Mouse (Mus musculus): Measurements from ENCODE around the gene Ripor2. TPM values are rescaled to one million over a fixed set of nuclear protein-coding genes. Genes with fewer than 3 reads are reported as not detected.

Gene Ripor2
- polyA plus RNA-seq, 1 experiment from 2014 or later = 3.9 TPM

DNA sequence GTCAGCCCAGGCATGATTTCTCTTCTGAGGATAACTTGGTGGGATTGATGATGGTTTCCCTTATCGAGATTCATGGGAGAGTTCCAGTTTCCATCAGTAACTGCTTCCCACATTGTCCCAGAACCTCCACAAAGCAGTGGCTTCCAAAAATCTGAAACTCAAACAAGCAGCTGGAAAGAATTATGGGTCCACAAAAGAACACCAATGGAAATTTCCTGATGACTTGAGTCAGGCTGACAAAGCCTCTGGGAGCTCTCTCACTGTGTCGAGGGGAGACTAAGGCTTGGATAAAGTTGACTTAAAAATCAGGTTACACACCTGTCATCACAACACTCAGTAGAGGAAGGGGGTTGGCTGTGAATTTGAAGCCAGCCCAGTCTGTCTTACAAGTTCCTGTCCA, 67.1 kb downstream of the Ripor2 start:
- H3K9ac ChIP-seq = no peak overlapping the region
- H3K27ac ChIP-seq = no peak overlapping the region
- H3K4me1 ChIP-seq (replicated peaks) = no peaks in the 10 kb centered on the region
- no peak overlapping the region for H3K4me2 ChIP-seq
- WGBS (ENCODE audit: insufficient replicate concordance) = 61% methylated on average over 2 of the region's 2 CpGs
- no peaks in the 10 kb centered on the region for H3K9me3 ChIP-seq (replicated peaks)
- H3K27me3 ChIP-seq = no peaks in the 10 kb centered on the region
- no peak overlapping the region for H3K4me3 ChIP-seq (replicated peaks)
- H3K36me3 ChIP-seq = no peaks in the 10 kb centered on the region
- ATAC-seq (ENCODE audit: low read depth) = no peak
- DNase-seq = no peak

- no peak for DNase-seq
- H3K27ac ChIP-seq = no peak overlapping the region
- no peak overlapping the region for H3K4me3 ChIP-seq (replicated peaks)
- H3K9ac ChIP-seq = no peak overlapping the region
- no peak overlapping the region for H3K4me2 ChIP-seq
- no peak for ATAC-seq (ENCODE audit: low read depth)
- 64% methylated on average over 3 of the region's 3 CpGs for WGBS (ENCODE audit: insufficient replicate concordance)
- H3K4me1 ChIP-seq (replicated peaks) = peaks cover 9% of the 10 kb centered on the region
- no peaks in the 10 kb centered on the region for H3K27me3 ChIP-seq
- no peaks in the 10 kb centered on the region for H3K9me3 ChIP-seq (replicated peaks)
- H3K36me3 ChIP-seq = no peaks in the 10 kb centered on the region
Observed at GRCm38 (mm10) chr13:24651018-24651417, 69.0 kb downstream of the Ripor2 start.

- 50% methylated on average over 12 of the region's 12 CpGs for WGBS (ENCODE audit: insufficient replicate concordance)
- Histone ChIP-seq H3K27me3 (no peaks in the 10 kb centered on the region), H3K9ac (no peak overlapping the region), H3K9me3 (replicated peaks) (no peaks in the 10 kb centered on the region), H3K27ac (no peak overlapping the region), H3K4me1 (replicated peaks) (peaks cover 9% of the 10 kb centered on the region), H3K36me3 (no peaks in the 10 kb centered on the region), H3K4me3 (replicated peaks) (no peak overlapping the region), H3K4me2 (no peak overlapping the region)
- ATAC-seq (ENCODE audit: low read depth) = no peak
- DNase-seq = no peak
Observed at GRCm38 (mm10) chr13:24654919-24655635, 73.1 kb downstream of the Ripor2 start.

- peaks cover 9% of the 10 kb centered on the region for H3K4me1 ChIP-seq (replicated peaks)
- H3K36me3 ChIP-seq = no peaks in the 10 kb centered on the region
- H3K9ac ChIP-seq = no peak overlapping the region
- H3K27ac ChIP-seq = no peak overlapping the region
- H3K4me2 ChIP-seq = no peak overlapping the region
- ATAC-seq (ENCODE audit: low read depth) = no peak
- H3K27me3 ChIP-seq = no peaks in the 10 kb centered on the region
- DNase-seq = no peak
- H3K4me3 ChIP-seq (replicated peaks) = no peak overlapping the region
- H3K9me3 ChIP-seq (replicated peaks) = no peaks in the 10 kb centered on the region
- 61% methylated on average over 15 of the region's 15 CpGs for WGBS (ENCODE audit: insufficient replicate concordance)
Observed at GRCm38 (mm10) chr13:24656719-24657497, 74.9 kb downstream of the Ripor2 start.

GRCm38 (mm10) chr13:24666763-24667162, 84.8 kb downstream of the Ripor2 start:
- no peaks in the 10 kb centered on the region for H3K27me3 ChIP-seq
- no peak overlapping the region for H3K27ac ChIP-seq
- no peak overlapping the region for H3K4me2 ChIP-seq
- H3K9ac ChIP-seq = no peak overlapping the region
- no peak for ATAC-seq (ENCODE audit: low read depth)
- DNase-seq = no peak
- H3K4me3 ChIP-seq (replicated peaks) = no peak overlapping the region
- no peaks in the 10 kb centered on the region for H3K9me3 ChIP-seq (replicated peaks)
- WGBS (ENCODE audit: insufficient replicate concordance) = 62% methylated on average over 4 of the region's 4 CpGs
- no peaks in the 10 kb centered on the region for H3K4me1 ChIP-seq (replicated peaks)
- no peaks in the 10 kb centered on the region for H3K36me3 ChIP-seq

DNA sequence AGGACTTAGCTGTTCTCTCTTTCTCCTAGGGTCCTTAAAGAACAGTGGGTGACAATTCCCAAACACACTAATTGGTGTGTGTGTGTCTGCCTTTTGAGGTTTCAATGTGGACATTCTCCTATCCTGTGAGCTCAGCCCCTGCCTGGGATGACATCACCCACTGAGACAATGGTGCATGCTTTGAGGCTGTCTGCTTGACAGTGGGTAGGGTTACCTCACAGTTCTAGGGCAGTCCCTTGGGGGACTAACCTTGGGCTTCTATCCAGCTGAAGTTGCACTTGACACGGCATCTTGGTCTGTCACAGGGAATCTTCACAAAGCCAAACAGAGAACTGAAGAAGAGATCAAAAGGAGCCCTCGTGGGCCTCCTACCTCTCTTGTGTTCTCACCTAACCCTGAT, 86.6 kb downstream of the Ripor2 start:
- H3K36me3 ChIP-seq = no peaks in the 10 kb centered on the region

DNA sequence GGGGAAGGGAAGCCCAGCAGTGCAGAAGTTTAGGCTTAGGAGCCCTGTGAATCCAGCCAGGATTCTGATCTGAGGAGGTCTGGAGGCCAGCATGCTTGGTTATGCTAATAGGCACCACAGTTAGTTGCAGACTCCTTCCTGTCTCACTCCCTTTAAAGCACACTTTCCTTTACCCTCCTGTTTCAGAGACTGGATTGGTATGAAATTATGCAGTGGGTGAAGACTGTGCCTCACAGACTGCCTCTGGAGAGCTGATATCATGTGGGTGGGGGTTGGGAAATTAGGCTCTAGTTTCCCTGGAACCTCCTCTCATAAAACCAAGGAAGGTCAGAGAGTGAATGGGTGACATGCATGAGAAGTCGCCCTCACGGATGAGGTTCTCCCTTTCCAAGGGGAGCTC, 88.7 kb downstream of the Ripor2 start:
- Histone ChIP-seq H3K27me3 (no peaks in the 10 kb centered on the region), H3K27ac (no peak overlapping the region), H3K4me1 (replicated peaks) (no peaks in the 10 kb centered on the region), H3K4me3 (replicated peaks) (no peak overlapping the region), H3K4me2 (no peak overlapping the region), H3K9me3 (replicated peaks) (no peaks in the 10 kb centered on the region), H3K36me3 (no peaks in the 10 kb centered on the region), H3K9ac (no peak overlapping the region)
- WGBS (ENCODE audit: insufficient replicate concordance) = 59% methylated on average over 2 of the region's 2 CpGs
- ATAC-seq (ENCODE audit: low read depth) (no peak), DNase-seq (no peak)

More for the DNA sequence above, 86.6 kb downstream of the Ripor2 start:
- Histone ChIP-seq H3K4me2 (no peak overlapping the region), H3K9me3 (replicated peaks) (no peaks in the 10 kb centered on the region), H3K4me1 (replicated peaks) (no peaks in the 10 kb centered on the region), H3K27ac (no peak overlapping the region), H3K27me3 (no peaks in the 10 kb centered on the region), H3K9ac (no peak overlapping the region), H3K4me3 (replicated peaks) (no peak overlapping the region)
- WGBS (ENCODE audit: insufficient replicate concordance) = 61% methylated on average over 2 of the region's 2 CpGs
- DNase-seq (no peak), ATAC-seq (ENCODE audit: low read depth) (no peak)

DNA sequence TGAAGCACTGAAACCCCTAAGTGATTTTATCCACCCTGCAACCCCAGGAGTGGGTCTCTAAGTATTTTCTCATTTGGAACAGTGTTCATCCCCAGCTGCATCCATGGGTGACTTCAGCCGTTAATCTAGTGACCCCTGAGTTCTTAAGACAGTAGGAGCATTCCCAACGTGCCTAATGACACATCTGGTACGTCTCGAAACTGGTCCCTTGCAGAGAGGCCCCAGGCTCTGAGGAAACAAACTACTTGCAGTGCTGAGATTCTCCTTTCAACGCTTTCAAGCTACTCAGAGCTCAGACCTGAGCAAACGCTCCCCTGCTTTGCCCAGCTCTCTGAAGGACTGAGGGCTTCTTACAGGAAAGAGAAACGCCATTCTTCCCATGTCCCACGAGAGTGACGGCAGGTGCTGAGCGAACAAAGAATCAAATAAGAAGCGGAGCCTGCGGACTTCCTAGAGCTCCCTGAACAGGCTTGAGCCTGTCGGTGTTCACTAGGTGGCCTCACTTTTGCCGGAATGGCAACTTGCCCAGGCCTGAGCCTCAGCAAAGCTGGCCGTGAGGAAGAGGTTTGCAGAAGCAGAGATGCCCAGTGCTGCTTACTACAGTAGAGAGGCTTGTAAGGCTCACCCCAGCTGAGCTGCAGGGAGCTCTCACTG, 97.2 kb downstream of the Ripor2 start:
- no peak overlapping the region for H3K4me2 ChIP-seq
- no peaks in the 10 kb centered on the region for H3K4me1 ChIP-seq (replicated peaks)
- DNase-seq = no peak

DNA sequence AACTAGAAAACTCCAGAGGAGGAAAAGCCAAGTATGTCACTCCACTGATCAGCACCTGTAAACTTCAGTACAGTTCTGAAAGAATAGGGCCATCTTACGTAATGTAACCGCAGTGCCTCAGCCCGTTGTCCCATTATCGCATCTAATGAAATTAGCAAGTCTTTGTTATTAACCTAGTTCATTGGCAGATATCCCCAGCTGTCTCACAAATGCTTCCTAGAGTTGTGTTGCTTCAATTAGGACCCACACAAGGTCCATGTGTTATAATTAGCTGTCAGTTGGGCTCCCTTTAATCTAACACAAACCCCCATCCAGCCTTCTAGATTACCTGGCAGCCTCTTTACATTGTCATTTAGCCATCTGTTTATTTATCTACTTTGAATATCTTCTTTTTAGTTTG, 99.0 kb downstream of the Ripor2 start:
- no peaks in the 10 kb centered on the region for H3K27me3 ChIP-seq
- no peak overlapping the region for H3K4me2 ChIP-seq
- H3K36me3 ChIP-seq = no peaks in the 10 kb centered on the region
- DNase-seq = no peak
- no peaks in the 10 kb centered on the region for H3K9me3 ChIP-seq (replicated peaks)
- H3K4me1 ChIP-seq (replicated peaks) = no peaks in the 10 kb centered on the region
- no peak overlapping the region for H3K4me3 ChIP-seq (replicated peaks)
- no peak overlapping the region for H3K27ac ChIP-seq
- H3K9ac ChIP-seq = no peak overlapping the region
- WGBS (ENCODE audit: insufficient replicate concordance) = 89% methylated on average over 4 of the region's 4 CpGs
- no peak for ATAC-seq (ENCODE audit: low read depth)

More for the DNA sequence above, 97.2 kb downstream of the Ripor2 start:
- no peak for ATAC-seq (ENCODE audit: low read depth)
- no peak overlapping the region for H3K27ac ChIP-seq
- H3K9me3 ChIP-seq (replicated peaks) = no peaks in the 10 kb centered on the region
- H3K36me3 ChIP-seq = no peaks in the 10 kb centered on the region
- no peaks in the 10 kb centered on the region for H3K27me3 ChIP-seq
- no peak overlapping the region for H3K4me3 ChIP-seq (replicated peaks)
- no peak overlapping the region for H3K9ac ChIP-seq
- WGBS (ENCODE audit: insufficient replicate concordance) = 76% methylated on average over 15 of the region's 15 CpGs

DNA sequence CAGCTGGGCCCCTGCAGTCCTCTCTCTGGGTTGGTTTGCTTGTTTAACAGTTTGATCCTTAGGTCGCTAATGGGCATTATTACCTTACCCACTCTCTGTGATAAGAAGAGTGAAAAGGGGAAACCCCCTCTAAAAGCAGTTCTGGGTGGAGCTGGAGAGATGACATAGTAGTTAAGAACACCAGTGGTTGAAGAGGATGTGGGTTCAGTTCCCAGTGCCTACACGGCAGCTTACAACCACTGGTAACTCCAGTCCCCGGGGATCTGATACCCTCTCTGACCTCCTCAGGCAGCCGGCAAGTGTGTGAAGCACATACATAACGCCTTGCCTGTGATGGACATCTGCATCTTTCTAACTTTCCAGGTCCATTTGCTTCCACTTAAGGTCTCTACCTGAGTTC, 100.4 kb downstream of the Ripor2 start:
- peaks cover 9% of the 10 kb centered on the region for H3K4me1 ChIP-seq (replicated peaks)
- H3K4me2 ChIP-seq = no peak overlapping the region
- H3K9ac ChIP-seq = no peak overlapping the region
- no peak for DNase-seq
- H3K4me3 ChIP-seq (replicated peaks) = no peak overlapping the region
- H3K27ac ChIP-seq = no peak overlapping the region
- H3K36me3 ChIP-seq = no peaks in the 10 kb centered on the region
- 62% methylated on average over 5 of the region's 5 CpGs for WGBS (ENCODE audit: insufficient replicate concordance)
- no peaks in the 10 kb centered on the region for H3K9me3 ChIP-seq (replicated peaks)
- no peaks in the 10 kb centered on the region for H3K27me3 ChIP-seq
- ATAC-seq (ENCODE audit: low read depth) = no peak

DNA sequence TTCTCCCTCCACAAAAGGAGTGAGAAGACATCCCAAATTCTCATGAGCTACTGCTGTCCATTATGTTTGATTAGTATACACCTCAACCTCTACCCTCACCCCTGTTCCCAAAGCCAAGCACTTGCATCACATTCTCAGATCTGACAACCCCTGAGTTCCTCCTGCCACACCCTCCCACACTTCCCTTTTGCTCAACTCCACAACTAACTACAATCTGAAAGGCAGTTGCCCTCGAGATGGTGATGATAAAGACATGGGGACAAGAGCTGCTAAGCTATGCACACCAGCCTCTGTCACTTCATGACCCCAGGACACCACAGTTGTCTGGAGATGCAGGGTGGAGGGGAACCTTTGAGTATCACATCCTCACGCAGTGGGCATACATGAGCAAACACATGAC, 102.5 kb downstream of the Ripor2 start:
- Histone ChIP-seq H3K36me3 (no peaks in the 10 kb centered on the region), H3K9ac (no peak overlapping the region), H3K4me1 (replicated peaks) (peaks cover 9% of the 10 kb centered on the region), H3K4me3 (replicated peaks) (no peak overlapping the region), H3K4me2 (no peak overlapping the region), H3K27ac (no peak overlapping the region), H3K27me3 (no peaks in the 10 kb centered on the region), H3K9me3 (replicated peaks) (no peaks in the 10 kb centered on the region)
- DNase-seq (no peak), ATAC-seq (ENCODE audit: low read depth) (no peak)
- WGBS (ENCODE audit: insufficient replicate concordance) = 47% methylated on average over 2 of the region's 2 CpGs

All from liver, embryonic 13.5 days (tissue).